Mouse (Mus musculus) MEL (cell line): ENCODE data around the gene Samd8. TPM values are rescaled to one million over a fixed set of nuclear protein-coding genes. Genes with fewer than 3 reads are reported as not detected.

ENCODE experiments used
- DNase-seq: peaks from one replicate; pipeline ENCODE4 v3.0.0; 2011; ENCODE audit warnings: low read depth, low spot score
- H3K27ac ChIP-seq: 2 replicates; pipeline ENCODE4 v1.5.1; 2012; ENCODE audit warnings: low read depth, mild to moderate bottlenecking, control low read depth, low read length, moderate library complexity; ENCODE audit not compliant: control insufficient read depth
- H3K27me3 ChIP-seq, 2 experiments: fragments of 150-350 bp in 1 of 2; sonication (generic) in 1 of 2; 2 replicates each; pipeline ENCODE4 v1.6.1; 2012; ENCODE audit warnings: low read length in 2 of 2, mild to moderate bottlenecking in 2 of 2, improper control_type of control experiment in 1 of 2, moderate library complexity in 1 of 2; ENCODE audit not compliant: insufficient read depth in 2 of 2, control insufficient read depth in 1 of 2
- H3K36me3 ChIP-seq, 2 experiments: 2 replicates each; pipeline ENCODE4 v1.6.1; 2012 to 2014; ENCODE audit warnings: low read length in 2 of 2, improper control_type of control experiment in 1 of 2, inconsistent platforms in 1 of 2, mild to moderate bottlenecking in 1 of 2; ENCODE audit not compliant: insufficient read depth in 2 of 2, control insufficient read depth in 1 of 2
- H3K4me1 ChIP-seq, 2 experiments: fragments of 150-350 bp in 1 of 2; sonication (generic) in 1 of 2; 2 replicates each; pipeline ENCODE4 v1.6.1; 2012; ENCODE audit warnings: low read length in 2 of 2, improper control_type of control experiment in 1 of 2, mild to moderate bottlenecking in 1 of 2; ENCODE audit not compliant: insufficient read depth in 2 of 2, control insufficient read depth in 1 of 2
- H3K4me3 ChIP-seq, 2 experiments: fragments of 150-350 bp in 1 of 2; sonication (generic) in 1 of 2; 2 replicates each; pipeline ENCODE4 v1.5.1; 2012; ENCODE audit warnings: low read depth in 2 of 2, low read length in 2 of 2, mild to moderate bottlenecking in 2 of 2, moderate library complexity in 2 of 2, control low read depth in 1 of 2, improper control_type of control experiment in 1 of 2; ENCODE audit not compliant: control insufficient read depth in 1 of 2, insufficient read depth in 1 of 2
- H3K79me2 ChIP-seq: 2 replicates; pipeline ENCODE4 v1.6.1; 2012; ENCODE audit warnings: mild to moderate bottlenecking, low read length, moderate library complexity; ENCODE audit not compliant: control insufficient read depth, poor library complexity, insufficient read depth
- H3K9ac ChIP-seq: 2 replicates; pipeline ENCODE4 v1.6.1; 2012; ENCODE audit warnings: low read depth, mild to moderate bottlenecking, control low read depth, low read length, moderate library complexity; ENCODE audit not compliant: control insufficient read depth, poor library complexity, severe bottlenecking
- H3K9me3 ChIP-seq: fragments of 150-350 bp; sonication (generic); replicated peaks from 2 replicates; pipeline ENCODE4 v1.6.1; 2012; ENCODE audit warnings: mild to moderate bottlenecking, low read length, improper control_type of control experiment, moderate library complexity; ENCODE audit not compliant: insufficient read depth
- CHD1 ChIP-seq: IDR thresholded peaks from 2 replicates; pipeline ENCODE4 v1.6.1; 2012; ENCODE audit warnings: low read depth, mild to moderate bottlenecking, inconsistent platforms, low read length, improper control_type of control experiment
- CTCF ChIP-seq, 3 experiments: IDR thresholded peaks in 2 of 3; conservative IDR thresholded peaks in 1 of 3; 2 replicates each; pipeline ENCODE4 v1.5.1; 2011 to 2012; ENCODE audit warnings: low read length in 3 of 3, low read depth in 2 of 3, mild to moderate bottlenecking in 2 of 3, improper control_type of control experiment in 1 of 3, inconsistent platforms in 1 of 3, mixed read lengths in 1 of 3, moderate library complexity in 1 of 3; ENCODE audit not compliant: control insufficient read depth in 1 of 3, insufficient read depth in 1 of 3, poor library complexity in 1 of 3, severe bottlenecking in 1 of 3
- E2F4 ChIP-seq: IDR thresholded peaks from 2 replicates; pipeline ENCODE4 v1.6.1; 2011; ENCODE audit warnings: low read depth, low read length, improper control_type of control experiment, borderline replicate concordance
- ETS1 ChIP-seq: IDR thresholded peaks from 2 replicates; pipeline ENCODE4 v1.6.1; 2012; ENCODE audit warnings: low read depth, mild to moderate bottlenecking, inconsistent platforms, low read length, improper control_type of control experiment, moderate library complexity
- GABPA ChIP-seq: IDR thresholded peaks from 2 replicates; pipeline ENCODE4 v1.6.1; 2012; ENCODE audit warnings: low read depth, mild to moderate bottlenecking, inconsistent platforms, low read length, improper control_type of control experiment, moderate library complexity
- JUND ChIP-seq: IDR thresholded peaks from 2 replicates; pipeline ENCODE4 v1.6.1; 2011; ENCODE audit warnings: low read depth, mild to moderate bottlenecking, improper control_type of control experiment, low read length
- KAT2A ChIP-seq: conservative IDR thresholded peaks from 2 replicates; pipeline ENCODE4 v1.6.1; 2012; ENCODE audit warnings: low read depth, low read length, improper control_type of control experiment, inconsistent platforms
- MAFK ChIP-seq: IDR thresholded peaks from 2 replicates; pipeline ENCODE4 v1.6.1; 2011; ENCODE audit warnings: low read depth, mild to moderate bottlenecking, low read length, improper control_type of control experiment, borderline replicate concordance
- MAX ChIP-seq: IDR thresholded peaks from 2 replicates; pipeline ENCODE4 v1.6.1; 2011; ENCODE audit warnings: low read length, improper control_type of control experiment
- MEF2A ChIP-seq: IDR thresholded peaks from 2 replicates; pipeline ENCODE4 v1.6.1; 2014; ENCODE audit warnings: low read depth, mild to moderate bottlenecking, inconsistent platforms, low read length, improper control_type of control experiment; ENCODE audit not compliant: poor library complexity, insufficient replicate concordance, severe bottlenecking; ENCODE audit errors: extremely low read depth
- MXI1 ChIP-seq: IDR thresholded peaks from 2 replicates; pipeline ENCODE4 v1.6.1; 2011; ENCODE audit warnings: mild to moderate bottlenecking, low read depth, low read length, improper control_type of control experiment
- MYC ChIP-seq: IDR thresholded peaks from 2 replicates; pipeline ENCODE4 v1.6.1; 2011; ENCODE audit warnings: low read depth, mild to moderate bottlenecking, low read length, improper control_type of control experiment, moderate library complexity
- NRF1 ChIP-seq: IDR thresholded peaks from 2 replicates; pipeline ENCODE4 v1.6.1; 2014; ENCODE audit warnings: low read depth, mild to moderate bottlenecking, inconsistent platforms, low read length, improper control_type of control experiment, moderate library complexity; ENCODE audit not compliant: poor library complexity, insufficient read depth, severe bottlenecking
- POLR2A ChIP-seq, 2 experiments: IDR thresholded peaks; 2 replicates each; pipeline ENCODE4 v1.6.1; 2011 to 2012; ENCODE audit warnings: low read length in 2 of 2, mild to moderate bottlenecking in 2 of 2, control low read depth in 1 of 2, improper control_type of control experiment in 1 of 2, low read depth in 1 of 2, moderate library complexity in 1 of 2; ENCODE audit not compliant: control insufficient read depth in 1 of 2, insufficient read depth in 1 of 2, poor library complexity in 1 of 2
- POLR2AphosphoS5 ChIP-seq: IDR thresholded peaks from 2 replicates; pipeline ENCODE4 v1.6.1; 2012; ENCODE audit warnings: low read depth, borderline replicate concordance, mild to moderate bottlenecking, inconsistent platforms, low read length, moderate library complexity, mixed read lengths
- RCOR1 ChIP-seq: IDR thresholded peaks from 2 replicates; pipeline ENCODE4 v1.6.1; 2012; ENCODE audit warnings: low read depth, mild to moderate bottlenecking, inconsistent platforms, low read length, improper control_type of control experiment
- SIN3A ChIP-seq: IDR thresholded peaks from 2 replicates; pipeline ENCODE4 v1.6.1; 2012; ENCODE audit warnings: low read length, improper control_type of control experiment, inconsistent platforms
- SMC3 ChIP-seq: IDR thresholded peaks from 2 replicates; pipeline ENCODE4 v1.6.1; 2011; ENCODE audit warnings: low read depth, low read length, improper control_type of control experiment
- TBP ChIP-seq: IDR thresholded peaks from 2 replicates; pipeline ENCODE4 v1.8.0; 2011; ENCODE audit warnings: low read depth, low read length, improper control_type of control experiment
- TCF12 ChIP-seq: IDR thresholded peaks from 2 replicates; pipeline ENCODE4 v1.6.1; 2014; ENCODE audit warnings: low read depth, mild to moderate bottlenecking, inconsistent platforms, low read length, improper control_type of control experiment, moderate library complexity
- USF1 ChIP-seq: IDR thresholded peaks from 2 replicates; pipeline ENCODE4 v1.6.1; 2014; ENCODE audit warnings: low read depth, mild to moderate bottlenecking, inconsistent platforms, low read length, improper control_type of control experiment, moderate library complexity
- USF2 ChIP-seq, 2 experiments: IDR thresholded peaks; 2 replicates each; pipeline ENCODE4 v1.6.1; 2011 to 2012; ENCODE audit warnings: improper control_type of control experiment in 2 of 2, low read length in 2 of 2, borderline replicate concordance in 1 of 2, inconsistent platforms in 1 of 2, low read depth in 1 of 2, mild to moderate bottlenecking in 1 of 2; ENCODE audit not compliant: insufficient read depth in 1 of 2
- ZKSCAN1 ChIP-seq: IDR thresholded peaks from 2 replicates; pipeline ENCODE4 v1.6.1; 2012; ENCODE audit warnings: low read depth, mild to moderate bottlenecking, inconsistent platforms, low read length, improper control_type of control experiment, moderate library complexity
- polyA plus RNA-seq, 2 experiments: library from polyadenylated mRNA; stranded (reverse) in 1 of 2; unstranded in 1 of 2; fragments of >175 nt in 1 of 2; fragments of >200 nt in 1 of 2; gene quantifications; 2 replicates each; pipeline versions ENCODE4 v1.2.1 to v1.2.4; 2012; ENCODE audit warnings: low replicate concordance in 2 of 2, low read depth in 1 of 2; ENCODE audit not compliant: insufficient read length in 2 of 2, insufficient read depth in 1 of 2, missing spikeins in 1 of 2
- total RNA-seq: library from RNA; depleted of rRNA; stranded (reverse); fragments of 300-350 nt; gene quantifications from 2 replicates; pipeline ENCODE4 v1.2.3, GENCODE M21; 2012

Gene Samd8
- total and polyA plus RNA-seq, 3 experiments: 5.8 to 6.8 TPM; not detected in 1

GRCm38 (mm10) chr14:21808208-21808922 is 58.0 kb downstream of the Samd8 start:
- TF ChIP-seq MAX (no peak), JUND (no peak), RCOR1 (no peak), SIN3A (no peak), POLR2A (IDR thresholded peaks at IDR 0.05; ENCODE audit: control insufficient read depth in 1 of 2, insufficient read depth in 1 of 2, low read depth in 1 of 2, low read length in 2 of 2, poor library complexity in 1 of 2) (no peak), POLR2AphosphoS5 (no peak), MEF2A (no peak), USF1 (no peak), USF2 (IDR thresholded peaks at IDR 0.05; ENCODE audit: borderline replicate concordance in 1 of 2, insufficient read depth in 1 of 2, low read depth in 1 of 2, low read length in 2 of 2) (no peak), TBP (no peak), TCF12 (no peak), MYC (no peak), SMC3 (no peak), MXI1 (no peak), CTCF (IDR thresholded peaks at IDR 0.05 in 2 of 3, conservative IDR thresholded peaks at IDR 0.05 in 1 of 3; ENCODE audit: control insufficient read depth in 1 of 3, insufficient read depth in 1 of 3, low read depth in 2 of 3, low read length in 3 of 3, poor library complexity in 1 of 3, severe bottlenecking in 1 of 3) (no peak), ETS1 (no peak), KAT2A (no peak)
- no peak overlapping the region for H3K4me3 ChIP-seq
- H3K27ac ChIP-seq: peak overlapping the region; percentile 83; the same call in 1 of the 2 replicates
- peaks cover 12 to 45% of the 10 kb centered on the region in 2 experiments for H3K4me1 ChIP-seq
- H3K9ac ChIP-seq: no peak overlapping the region
- H3K9me3 ChIP-seq: no peaks in the 10 kb centered on the region
- no peaks in the 10 kb centered on the region for H3K27me3 ChIP-seq
- DNase-seq: no peak
- peaks cover 0 to 29% of the 10 kb centered on the region in 2 experiments; a peak in 2 of 4 replicates for H3K36me3 ChIP-seq
- no peaks in the 10 kb centered on the region for H3K79me2 ChIP-seq

DNA sequence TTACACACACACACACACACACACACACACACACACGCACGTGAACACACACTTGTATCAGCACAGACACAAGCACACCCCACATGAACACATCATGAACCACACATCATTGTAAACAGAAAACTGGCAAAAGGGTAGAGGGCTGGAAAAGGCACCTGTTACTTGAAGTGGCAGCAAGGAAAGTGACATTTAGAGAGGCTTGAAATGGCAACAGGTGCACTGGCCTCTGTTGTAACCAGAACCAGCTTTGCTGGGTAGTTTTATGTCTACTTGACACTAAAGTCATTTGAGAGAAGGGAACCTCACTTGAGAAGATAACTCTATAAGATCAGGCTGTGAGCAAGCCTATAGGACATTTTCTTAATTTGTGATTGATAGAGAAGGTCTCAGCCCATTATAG is 59.1 kb downstream of the Samd8 start:
- TF ChIP-seq NRF1: no peak
- no peak for TF ChIP-seq CHD1
- TF ChIP-seq ETS1: no peak
- TF ChIP-seq TCF12: no peak
- no peak for TF ChIP-seq JUND
- TF ChIP-seq ZKSCAN1: no peak
- TF ChIP-seq POLR2A (IDR thresholded peaks at IDR 0.05; ENCODE audit: control insufficient read depth in 1 of 2, insufficient read depth in 1 of 2, low read depth in 1 of 2, low read length in 2 of 2, poor library complexity in 1 of 2): no peak
- TF ChIP-seq TBP: no peak
- no peak for TF ChIP-seq E2F4
- no peak for TF ChIP-seq RCOR1
- TF ChIP-seq USF1: no peak
- no peak for TF ChIP-seq MAX
- no peak for TF ChIP-seq USF2 (IDR thresholded peaks at IDR 0.05; ENCODE audit: borderline replicate concordance in 1 of 2, insufficient read depth in 1 of 2, low read depth in 1 of 2, low read length in 2 of 2)
- no peak for TF ChIP-seq MAFK
- no peak for TF ChIP-seq GABPA
- H3K36me3 ChIP-seq: peaks cover 0 to 31% of the 10 kb centered on the region in 2 experiments; a peak in 2 of 4 replicates
- DNase-seq: no peak
- H3K4me1 ChIP-seq: peaks cover 16 to 48% of the 10 kb centered on the region in 2 experiments
- H3K9me3 ChIP-seq: no peaks in the 10 kb centered on the region
- no peaks in the 10 kb centered on the region for H3K79me2 ChIP-seq
- no peak overlapping the region for H3K4me3 ChIP-seq
- H3K27ac ChIP-seq: no peak overlapping the region
- no peaks in the 10 kb centered on the region for H3K27me3 ChIP-seq
- H3K9ac ChIP-seq: no peak overlapping the region
